Mouse (Mus musculus) stomach, embryonic 15.5 days (tissue): ENCODE data around the gene Epn2. TPM values are rescaled to one million over a fixed set of nuclear protein-coding genes. Genes with fewer than 3 reads are reported as not detected.

ENCODE experiments used
- ATAC-seq: fragments of 200-750 bp; cut with Nextera tagmentation; 2 replicates; pipeline ENCODE4 v1.8.0; 2017; ENCODE audit warnings: low read depth, moderate number of reproducible peaks, moderate TSS enrichment; ENCODE audit not compliant: insufficient read depth, low FRiP score
- H3K27ac ChIP-seq: fragments of 300-500 bp; sonication (generic); 2 replicates; pipeline ENCODE4 v1.5.1; 2015; ENCODE audit warnings: mild to moderate bottlenecking, inconsistent platforms
- H3K27me3 ChIP-seq: fragments of 300-500 bp; sonication (generic); replicated peaks from 2 replicates; pipeline ENCODE4 v1.6.1; 2015; ENCODE audit warnings: inconsistent platforms
- H3K36me3 ChIP-seq: fragments of 300-500 bp; sonication (generic); 2 replicates; pipeline ENCODE4 v1.6.1; 2015; ENCODE audit warnings: inconsistent platforms
- H3K4me1 ChIP-seq: fragments of 300-500 bp; sonication (generic); 2 replicates; pipeline ENCODE4 v1.6.1; 2015; ENCODE audit warnings: inconsistent platforms
- H3K4me2 ChIP-seq: fragments of 300-500 bp; sonication (generic); 2 replicates; pipeline ENCODE4 v1.6.1; 2015; ENCODE audit warnings: mild to moderate bottlenecking, inconsistent platforms
- H3K4me3 ChIP-seq: fragments of 300-500 bp; sonication (generic); replicated peaks from 2 replicates; pipeline ENCODE4 v1.5.1; 2015; ENCODE audit warnings: inconsistent platforms
- H3K9ac ChIP-seq: fragments of 300-500 bp; sonication (generic); 2 replicates; pipeline ENCODE4 v1.6.1; 2015; ENCODE audit warnings: inconsistent platforms
- H3K9me3 ChIP-seq: fragments of 300-500 bp; sonication (generic); 2 replicates; pipeline ENCODE4 v1.6.1; 2016; ENCODE audit warnings: inconsistent platforms
- WGBS: fragments of 180-500 bp; shearing (Covaris S2); methylation state at CpG from one replicate; pipeline ENCODE4 v1.1.7; 2015; 5-methylcytosine and 5-hydroxymethylcytosine counted together
- polyA plus RNA-seq: library from polyadenylated mRNA; unstranded; fragments of >200 nt; fragmentation: Nextera tagmentation; extraction: Ambion mirVana; gene quantifications from 2 replicates; pipeline ENCODE4 v1.2.1, GENCODE M21; 2015

Epn2 gene
- 19.7 and 22.5 TPM in 2 replicates for polyA plus RNA-seq

DNA sequence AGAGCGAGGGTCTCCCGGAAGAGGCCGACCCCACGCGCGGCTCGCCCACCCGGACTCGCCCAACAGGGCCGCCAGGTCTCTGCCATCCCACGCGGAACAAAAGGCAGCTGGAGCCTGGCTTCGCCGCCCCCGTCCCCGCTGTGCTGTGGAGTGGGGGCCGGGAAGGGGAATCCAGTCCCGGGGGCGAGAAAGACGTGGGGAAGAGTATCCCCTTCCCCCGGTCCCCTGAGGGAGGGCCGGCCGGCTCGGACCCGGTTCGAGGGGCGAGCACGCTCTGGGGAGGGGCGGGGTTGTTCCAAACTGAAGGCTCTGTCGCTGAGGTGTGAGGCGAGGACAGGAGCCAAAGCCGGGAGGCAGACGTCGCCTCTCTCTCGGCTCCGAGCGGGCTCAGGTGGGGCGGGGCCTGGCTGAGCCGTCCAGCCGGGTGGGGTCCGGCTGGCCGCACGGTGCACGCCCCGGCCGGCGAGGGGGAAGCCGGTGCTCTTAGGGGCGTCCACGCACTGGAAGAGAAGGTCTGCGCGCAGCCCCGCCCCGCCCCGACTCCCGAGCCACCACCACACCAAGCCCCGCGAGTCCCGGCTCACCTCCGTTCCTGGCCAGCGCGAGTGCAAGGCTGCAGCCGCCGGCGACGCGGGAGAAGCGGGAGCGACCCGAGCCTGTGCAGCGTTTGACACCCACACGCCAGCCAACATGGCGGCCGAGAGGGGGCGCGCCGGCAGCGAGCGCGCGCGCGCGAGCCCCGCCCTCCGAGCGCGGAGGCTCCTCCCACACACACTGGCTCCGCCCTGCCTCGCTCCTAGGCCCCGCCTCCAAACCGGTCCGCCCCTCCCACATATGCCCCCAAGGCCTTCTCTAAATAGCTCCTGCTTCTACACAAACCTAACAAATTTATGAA, at the start of gene Epn2:
Gene Epn2 (minus strand): TSS at position 705 of the 895 bp plus-strand sequence.
- no peaks in the 10 kb centered on the region for H3K9me3 ChIP-seq
- under 1% methylated on average over 89 of the region's 93 CpGs for WGBS
- no peaks in the 10 kb centered on the region for H3K27me3 ChIP-seq
- peaks cover 5% of the 10 kb centered on the region; the same call in 1 of the 2 replicates for H3K4me1 ChIP-seq
- peak within 1 kb of the TSS; percentile 84 for H3K4me2 ChIP-seq
- H3K9ac ChIP-seq = peak within 1 kb of the TSS; percentile 60
- H3K36me3 ChIP-seq = no peaks in the 10 kb centered on the region
- peak; percentile 93 for ATAC-seq
- peak within 1 kb of the TSS; percentile 89 for H3K27ac ChIP-seq
- peak within 1 kb of the TSS; percentile 66 for H3K4me3 ChIP-seq

DNA sequence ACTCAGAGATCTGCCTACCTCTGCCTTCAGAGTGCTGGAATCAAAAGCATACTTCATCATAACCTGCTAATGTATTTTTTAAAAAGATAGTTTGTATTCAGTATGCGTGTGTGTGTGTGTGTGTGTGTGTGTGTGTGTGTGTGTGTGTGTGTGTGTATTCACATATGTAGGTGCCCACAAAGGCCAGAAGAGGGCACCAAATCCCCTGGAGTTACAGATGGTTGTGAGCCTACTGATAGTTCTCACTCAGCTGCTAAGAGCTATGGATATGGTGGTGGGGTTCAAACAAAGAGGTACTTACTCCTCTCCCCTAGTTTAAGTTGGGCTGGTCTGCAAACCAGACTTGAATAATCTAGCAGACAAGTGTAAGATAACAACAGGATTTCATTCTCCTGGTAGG, 47.0 kb upstream of the Epn2 start:
- no peak overlapping the region for H3K4me3 ChIP-seq
- H3K36me3 ChIP-seq = no peaks in the 10 kb centered on the region
- WGBS = 83% methylated on average over 1 of the region's 1 CpGs
- no peak overlapping the region for H3K27ac ChIP-seq
- ATAC-seq = no peak
- no peaks in the 10 kb centered on the region for H3K4me1 ChIP-seq
- H3K9me3 ChIP-seq = no peaks in the 10 kb centered on the region
- H3K27me3 ChIP-seq = no peaks in the 10 kb centered on the region
- H3K9ac ChIP-seq = no peak overlapping the region
- no peak overlapping the region for H3K4me2 ChIP-seq

DNA sequence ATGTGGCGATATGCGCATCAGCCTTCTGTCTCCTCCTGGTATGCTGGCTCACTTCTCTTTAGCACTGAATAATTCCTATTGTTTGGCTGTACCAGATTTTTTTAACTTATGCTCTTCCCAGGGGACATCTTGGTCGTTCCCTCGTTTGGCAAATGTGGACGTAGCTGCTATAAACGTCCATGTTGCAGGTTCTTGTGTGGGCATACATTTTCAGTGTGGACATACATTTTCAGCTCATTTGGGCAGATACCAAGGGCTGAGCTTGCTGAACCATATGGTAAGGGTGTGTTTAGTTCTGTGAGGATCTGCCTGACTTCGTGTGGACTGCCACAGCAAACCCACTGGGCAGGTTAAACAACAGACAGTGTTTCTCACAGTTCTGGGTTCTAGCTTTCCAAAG, 45.6 kb upstream of the Epn2 start:
- ATAC-seq = no peak
- WGBS = 78% methylated on average over 7 of the region's 7 CpGs
- H3K4me3 ChIP-seq = no peak overlapping the region
- no peaks in the 10 kb centered on the region for H3K9me3 ChIP-seq
- H3K9ac ChIP-seq = no peak overlapping the region
- H3K36me3 ChIP-seq = no peaks in the 10 kb centered on the region
- no peak overlapping the region for H3K4me2 ChIP-seq
- no peaks in the 10 kb centered on the region for H3K4me1 ChIP-seq
- H3K27me3 ChIP-seq = no peaks in the 10 kb centered on the region
- no peak overlapping the region for H3K27ac ChIP-seq

DNA sequence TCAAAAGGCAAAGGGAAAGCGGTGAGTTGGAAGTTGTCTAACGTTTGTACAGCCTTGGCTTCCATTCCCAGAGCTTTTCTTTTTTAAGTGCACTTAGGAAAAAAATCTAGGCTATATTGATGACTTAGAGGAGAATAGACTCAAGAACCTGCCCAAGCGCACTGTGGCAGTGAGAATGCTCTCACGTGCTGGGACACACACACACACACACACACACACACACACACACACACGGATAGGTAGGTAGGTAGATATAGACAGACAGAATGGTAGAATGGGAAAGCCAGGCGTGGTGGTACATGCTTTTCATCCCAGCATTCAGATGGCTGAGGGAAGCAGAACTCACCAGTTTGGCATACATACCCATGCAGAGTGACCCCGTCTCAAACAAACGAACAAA, 41.3 kb upstream of the Epn2 start:
- 59% methylated on average over 8 of the region's 8 CpGs for WGBS
- Histone ChIP-seq H3K9me3 (no peaks in the 10 kb centered on the region), H3K36me3 (no peaks in the 10 kb centered on the region), H3K4me1 (peaks cover 11% of the 10 kb centered on the region), H3K4me2 (peak overlapping the region; percentile 75), H3K27me3 (no peaks in the 10 kb centered on the region), H3K4me3 (peak overlapping the region; percentile 40), H3K27ac (peak overlapping the region; percentile 63; the same call in 1 of the 2 replicates), H3K9ac (no peak overlapping the region)
- ATAC-seq = no peak

DNA sequence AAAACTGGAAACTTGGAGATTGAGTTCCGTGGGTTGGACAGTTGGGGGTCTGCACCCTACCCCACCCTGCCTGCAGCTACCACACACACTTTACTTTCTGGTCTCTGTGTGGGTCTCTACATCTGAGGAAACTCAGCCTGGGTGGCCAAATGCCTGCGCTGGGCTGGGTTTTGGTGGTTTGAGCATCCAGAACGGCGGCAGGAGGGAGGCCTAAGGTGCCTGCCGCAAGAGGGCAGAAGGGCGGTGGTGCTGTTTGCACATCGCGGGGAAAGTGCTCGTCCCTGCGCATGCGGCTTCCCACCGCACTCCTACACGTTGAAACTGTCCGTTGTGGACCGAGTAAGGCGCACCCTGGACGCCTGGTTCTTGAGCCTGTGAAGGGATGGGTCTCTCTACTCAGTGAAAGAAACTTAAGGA, 40.8 kb upstream of the Epn2 start:
- peaks cover 15% of the 10 kb centered on the region for H3K4me1 ChIP-seq
- H3K27me3 ChIP-seq = no peaks in the 10 kb centered on the region
- H3K9me3 ChIP-seq = no peaks in the 10 kb centered on the region
- H3K36me3 ChIP-seq = no peaks in the 10 kb centered on the region
- ATAC-seq = peak; percentile 42
- peak overlapping the region; percentile 40 for H3K4me3 ChIP-seq
- peak overlapping the region; percentile 63; the same call in 1 of the 2 replicates for H3K27ac ChIP-seq
- H3K9ac ChIP-seq = no peak overlapping the region
- H3K4me2 ChIP-seq = peak overlapping the region; percentile 75
- under 1% methylated on average over 17 of the region's 17 CpGs for WGBS

DNA sequence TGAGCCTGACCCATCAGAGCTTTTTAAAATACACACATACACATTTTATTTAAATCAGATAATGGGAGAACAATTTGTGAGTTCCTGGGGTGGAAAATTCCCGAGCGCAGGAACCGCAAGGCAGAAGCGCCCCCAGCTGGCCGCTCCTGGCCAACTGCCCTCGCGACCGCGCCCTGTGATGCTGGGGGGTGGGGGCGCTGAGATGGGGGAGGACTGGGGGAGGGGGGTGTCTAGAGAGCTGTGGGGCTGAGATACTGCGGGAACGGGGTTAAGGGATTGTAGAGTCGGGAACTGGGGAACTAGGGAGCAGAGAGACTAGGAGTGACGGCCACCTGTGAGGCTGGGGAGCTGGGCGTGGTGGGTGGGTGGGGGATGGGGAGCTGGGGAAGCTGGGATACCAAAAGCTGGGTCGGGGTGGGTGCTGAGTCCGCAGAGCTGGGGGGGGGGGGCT, 40.3 kb upstream of the Epn2 start:
- H3K27ac ChIP-seq = peak overlapping the region; percentile 63; the same call in 1 of the 2 replicates
- H3K9ac ChIP-seq = no peak overlapping the region
- peak overlapping the region; percentile 40 for H3K4me3 ChIP-seq
- no peaks in the 10 kb centered on the region for H3K27me3 ChIP-seq
- 1% methylated on average over 16 of the region's 17 CpGs for WGBS
- H3K9me3 ChIP-seq = no peaks in the 10 kb centered on the region
- ATAC-seq = peak; percentile 17
- H3K36me3 ChIP-seq = no peaks in the 10 kb centered on the region
- H3K4me2 ChIP-seq = peak overlapping the region; percentile 75
- H3K4me1 ChIP-seq = peaks cover 15% of the 10 kb centered on the region

DNA sequence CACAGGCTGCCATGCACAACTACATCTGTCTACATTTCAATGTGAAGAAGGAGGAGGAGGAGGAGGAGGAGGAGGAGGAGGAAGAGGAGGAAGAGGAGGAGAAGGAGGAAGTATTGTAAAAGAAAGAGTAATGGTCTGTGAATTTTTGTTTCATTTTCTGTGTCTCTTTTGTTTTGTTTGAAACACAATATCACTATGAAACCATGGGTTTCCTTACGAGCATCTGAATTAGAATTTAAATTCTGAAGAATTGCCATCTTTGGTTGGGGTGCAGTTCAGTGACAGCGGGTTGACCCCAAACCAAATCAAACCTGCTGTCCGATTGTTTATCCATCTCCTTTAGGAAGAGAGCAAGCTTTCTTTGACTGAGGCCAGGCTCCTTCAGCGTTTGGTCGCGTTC, 39.9 kb upstream of the Epn2 start:
- peaks cover 15% of the 10 kb centered on the region for H3K4me1 ChIP-seq
- 14% methylated on average over 6 of the region's 6 CpGs for WGBS
- no peaks in the 10 kb centered on the region for H3K27me3 ChIP-seq
- H3K27ac ChIP-seq = no peak overlapping the region
- H3K9me3 ChIP-seq = no peaks in the 10 kb centered on the region
- no peak for ATAC-seq
- no peaks in the 10 kb centered on the region for H3K36me3 ChIP-seq
- H3K9ac ChIP-seq = no peak overlapping the region
- peak overlapping the region; percentile 40 for H3K4me3 ChIP-seq
- peak overlapping the region; percentile 75 for H3K4me2 ChIP-seq

DNA sequence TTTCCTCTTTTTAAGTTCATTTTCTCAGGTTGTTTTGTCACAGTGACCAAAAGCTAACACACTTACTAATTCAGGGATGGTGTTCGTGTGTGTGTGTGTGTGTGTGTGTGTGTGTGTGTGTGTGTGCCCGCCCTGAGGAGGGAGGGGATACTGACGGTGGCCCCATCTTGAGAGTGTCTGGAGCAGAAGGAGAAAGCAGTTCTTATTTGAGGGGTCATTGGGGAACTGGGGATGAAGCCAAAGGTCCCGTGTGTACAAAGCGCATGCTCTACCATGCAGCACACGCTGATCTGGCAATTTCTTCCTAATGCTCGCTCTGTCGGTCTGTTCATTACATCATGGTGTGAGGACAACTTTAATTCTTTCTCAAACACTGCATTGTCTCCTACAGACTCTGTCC, 39.1 kb upstream of the Epn2 start:
- Histone ChIP-seq H3K9me3 (no peaks in the 10 kb centered on the region), H3K36me3 (no peaks in the 10 kb centered on the region), H3K4me1 (peaks cover 15% of the 10 kb centered on the region), H3K27ac (no peak overlapping the region), H3K4me3 (no peak overlapping the region), H3K9ac (no peak overlapping the region), H3K27me3 (no peaks in the 10 kb centered on the region), H3K4me2 (no peak overlapping the region)
- ATAC-seq = no peak
- WGBS = 82% methylated on average over 8 of the region's 8 CpGs

DNA sequence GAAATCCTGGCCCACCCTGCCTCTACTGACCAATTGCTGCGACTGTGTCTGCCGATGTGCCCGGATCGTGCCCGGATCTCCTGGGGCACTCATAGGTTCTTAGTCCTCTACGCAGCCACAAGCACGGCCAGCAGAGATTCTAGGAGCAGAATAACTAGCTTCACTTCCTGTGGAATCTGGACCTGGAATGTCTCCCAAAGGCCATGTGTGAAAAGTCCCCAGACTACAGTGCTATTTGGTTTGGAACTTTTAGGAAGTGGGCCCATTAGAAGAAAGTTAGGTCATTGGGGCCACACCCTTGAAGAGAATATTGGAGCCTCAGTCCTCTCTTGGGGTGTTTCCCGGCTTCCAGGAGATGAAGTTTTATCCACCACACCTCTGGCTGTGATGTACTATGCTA, 38.6 kb upstream of the Epn2 start:
- no peaks in the 10 kb centered on the region for H3K9me3 ChIP-seq
- no peak overlapping the region for H3K27ac ChIP-seq
- no peak overlapping the region for H3K4me2 ChIP-seq
- ATAC-seq = no peak
- H3K36me3 ChIP-seq = no peaks in the 10 kb centered on the region
- no peak overlapping the region for H3K9ac ChIP-seq
- H3K4me1 ChIP-seq = peaks cover 15% of the 10 kb centered on the region
- no peaks in the 10 kb centered on the region for H3K27me3 ChIP-seq
- no peak overlapping the region for H3K4me3 ChIP-seq
- 87% methylated on average over 8 of the region's 8 CpGs for WGBS

DNA sequence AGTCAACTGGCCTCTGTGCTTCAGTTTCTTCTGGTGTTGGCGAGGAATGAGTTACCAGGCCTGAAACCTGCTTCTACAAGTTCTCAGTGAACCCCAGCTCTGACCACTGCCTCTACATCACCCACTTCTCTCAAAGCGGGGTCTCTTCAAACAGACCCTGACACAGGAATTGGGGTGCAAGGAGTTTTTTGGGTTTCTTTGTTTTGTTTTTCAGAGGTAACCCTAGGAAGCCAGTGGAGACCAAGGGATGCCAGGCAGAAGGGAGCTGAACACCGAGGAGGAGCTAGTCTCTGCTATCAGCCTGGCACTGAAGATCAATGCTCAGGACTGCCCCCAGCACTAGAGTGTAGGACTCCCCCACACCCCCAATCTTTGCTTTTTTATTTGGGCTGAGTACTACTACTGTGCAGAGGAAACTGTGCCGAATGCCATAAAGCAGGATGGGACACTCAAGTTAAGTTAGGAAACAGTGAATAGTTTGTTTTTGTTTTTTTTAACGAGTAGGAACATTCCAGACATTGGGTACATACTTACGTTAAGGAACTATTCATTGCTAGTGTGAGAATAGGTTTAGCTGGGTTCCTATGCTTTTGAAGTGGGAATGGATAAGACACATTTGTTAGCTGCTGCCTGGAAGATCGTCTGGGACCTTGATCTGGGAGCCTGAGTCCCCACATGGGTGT, 37.9 kb upstream of the Epn2 start:
- Histone ChIP-seq H3K36me3 (no peaks in the 10 kb centered on the region), H3K27me3 (no peaks in the 10 kb centered on the region), H3K9me3 (no peaks in the 10 kb centered on the region), H3K27ac (no peak overlapping the region), H3K4me1 (peaks cover 15% of the 10 kb centered on the region), H3K4me2 (no peak overlapping the region), H3K9ac (no peak overlapping the region), H3K4me3 (no peak overlapping the region)
- no peak for ATAC-seq
- WGBS = 69% methylated on average over 7 of the region's 7 CpGs

DNA sequence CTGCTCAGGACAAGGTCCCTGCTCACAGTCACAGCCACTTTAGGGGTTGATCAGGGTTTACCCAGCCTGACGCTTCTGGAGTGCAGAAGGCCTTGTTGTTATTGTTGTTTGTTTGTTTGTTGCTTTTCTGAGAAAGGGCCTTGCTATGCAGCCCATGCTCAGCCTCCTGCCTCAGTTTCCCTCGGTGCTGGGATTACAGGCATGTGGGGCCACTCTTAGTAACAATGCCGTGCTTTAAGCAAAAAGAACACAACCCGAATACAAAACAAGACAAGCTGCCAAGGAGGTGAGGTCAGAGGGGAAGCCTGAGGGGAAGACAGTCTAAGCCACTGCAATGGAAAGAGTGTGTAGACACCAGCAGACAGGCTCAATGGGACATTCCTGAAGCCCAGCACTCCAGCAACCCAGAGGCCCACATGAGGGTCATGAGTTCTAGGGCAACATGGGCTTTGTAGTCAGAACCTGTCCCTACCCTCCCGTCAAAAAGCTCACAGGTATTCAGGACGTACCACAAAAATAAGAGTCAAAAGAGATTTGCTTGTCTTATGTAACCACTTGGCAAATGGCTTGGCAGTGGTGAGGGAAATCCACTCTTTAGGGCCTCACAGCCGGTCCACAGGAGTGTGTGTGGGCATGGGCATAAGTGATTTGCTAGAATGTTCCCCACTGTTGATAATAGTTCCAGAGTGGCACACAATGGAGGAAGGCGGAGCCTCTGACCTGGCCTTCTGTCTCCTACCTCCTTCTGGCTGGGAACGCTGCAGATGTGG, 37.2 kb upstream of the Epn2 start:
- 72% methylated on average over 9 of the region's 9 CpGs for WGBS
- Histone ChIP-seq H3K27ac (no peak overlapping the region), H3K4me1 (peaks cover 15% of the 10 kb centered on the region), H3K4me2 (no peak overlapping the region), H3K27me3 (no peaks in the 10 kb centered on the region), H3K9ac (no peak overlapping the region), H3K9me3 (no peaks in the 10 kb centered on the region), H3K4me3 (no peak overlapping the region), H3K36me3 (no peaks in the 10 kb centered on the region)
- ATAC-seq = no peak
